Mouse (Mus musculus): ENCODE data around the gene Fry. TPM values are rescaled to one million over a fixed set of nuclear protein-coding genes. Genes with fewer than 3 reads are reported as not detected.

Fry gene
- polyA plus RNA-seq, 1 experiment = 28.4 TPM

- no peaks in the 10 kb centered on the region for H3K4me1 ChIP-seq (ENCODE audit: control insufficient read depth, insufficient read depth, low read length)
- no peak overlapping the region for H3K27ac ChIP-seq (ENCODE audit: insufficient read depth, low read length)
- H3K36me3 ChIP-seq (ENCODE audit: control insufficient read depth, insufficient read depth, low read length, poor library complexity, severe bottlenecking) = no peaks in the 10 kb centered on the region
- no peak overlapping the region for H3K9ac ChIP-seq (ENCODE audit: low read depth, poor library complexity, severe bottlenecking)
- TF ChIP-seq POLR2A (IDR thresholded peaks at IDR 0.05; ENCODE audit: insufficient read depth, low read length) (no peak), CTCF (IDR thresholded peaks at IDR 0.05; ENCODE audit: low read depth, low read length) (peak; percentile 35)
- no peaks in the 10 kb centered on the region for H3K9me3 ChIP-seq (replicated peaks; ENCODE audit: control insufficient read depth, insufficient read depth, low read length, poor library complexity, severe bottlenecking)
- no peak overlapping the region for H3K4me3 ChIP-seq (ENCODE audit: low read depth, low read length)
- H3K27me3 ChIP-seq (ENCODE audit: control insufficient read depth, insufficient read depth, low read length, poor library complexity, severe bottlenecking) = no peaks in the 10 kb centered on the region
These were observed 128.3 kb downstream of the Fry start for GRCm38 (mm10) chr5:150246737-150247136.

GRCm38 (mm10) chr5:150257764-150258163, 139.3 kb downstream of the Fry start:
- H3K4me1 ChIP-seq (ENCODE audit: control insufficient read depth, insufficient read depth, low read length) = peaks cover 2% of the 10 kb centered on the region
- no peak overlapping the region for H3K27ac ChIP-seq (ENCODE audit: insufficient read depth, low read length)
- no peak for TF ChIP-seq EP300 (IDR thresholded peaks at IDR 0.05; ENCODE audit: insufficient read depth, low read depth, low read length)
- peak; percentile 47 for TF ChIP-seq CTCF (IDR thresholded peaks at IDR 0.05; ENCODE audit: low read depth, low read length)
- H3K27me3 ChIP-seq (ENCODE audit: control insufficient read depth, insufficient read depth, low read length, poor library complexity, severe bottlenecking) = no peaks in the 10 kb centered on the region
- no peaks in the 10 kb centered on the region for H3K36me3 ChIP-seq (ENCODE audit: control insufficient read depth, insufficient read depth, low read length, poor library complexity, severe bottlenecking)
- no peaks in the 10 kb centered on the region for H3K9me3 ChIP-seq (replicated peaks; ENCODE audit: control insufficient read depth, insufficient read depth, low read length, poor library complexity, severe bottlenecking)
- H3K9ac ChIP-seq (ENCODE audit: low read depth, poor library complexity, severe bottlenecking) = no peak overlapping the region
- no peak overlapping the region for H3K4me3 ChIP-seq (ENCODE audit: low read depth, low read length)

GRCm38 (mm10) chr5:150259191-150260053, 141.0 kb downstream of the Fry start:
- H3K9ac ChIP-seq (ENCODE audit: low read depth, poor library complexity, severe bottlenecking) = peak overlapping the region; percentile 25; the same call in 1 of the 2 replicates
- H3K27ac ChIP-seq (ENCODE audit: insufficient read depth, low read length) = no peak overlapping the region
- no peak for TF ChIP-seq EP300 (IDR thresholded peaks at IDR 0.05; ENCODE audit: insufficient read depth, low read depth, low read length)
- no peak for TF ChIP-seq CTCF (IDR thresholded peaks at IDR 0.05; ENCODE audit: low read depth, low read length)
- no peak for TF ChIP-seq POLR2A (IDR thresholded peaks at IDR 0.05; ENCODE audit: insufficient read depth, low read length)
- no peaks in the 10 kb centered on the region for H3K4me1 ChIP-seq (ENCODE audit: control insufficient read depth, insufficient read depth, low read length)
- no peaks in the 10 kb centered on the region for H3K27me3 ChIP-seq (ENCODE audit: control insufficient read depth, insufficient read depth, low read length, poor library complexity, severe bottlenecking)
- no peaks in the 10 kb centered on the region for H3K9me3 ChIP-seq (replicated peaks; ENCODE audit: control insufficient read depth, insufficient read depth, low read length, poor library complexity, severe bottlenecking)
- H3K36me3 ChIP-seq (ENCODE audit: control insufficient read depth, insufficient read depth, low read length, poor library complexity, severe bottlenecking) = no peaks in the 10 kb centered on the region
- H3K4me3 ChIP-seq (ENCODE audit: low read depth, low read length) = peak overlapping the region; percentile 22

- Histone ChIP-seq H3K4me3 (ENCODE audit: low read depth, low read length) (peak overlapping the region; percentile 22; the same call in 1 of the 2 replicates), H3K27me3 (ENCODE audit: control insufficient read depth, insufficient read depth, low read length, poor library complexity, severe bottlenecking) (no peaks in the 10 kb centered on the region), H3K36me3 (ENCODE audit: control insufficient read depth, insufficient read depth, low read length, poor library complexity, severe bottlenecking) (no peaks in the 10 kb centered on the region), H3K4me1 (ENCODE audit: control insufficient read depth, insufficient read depth, low read length) (no peaks in the 10 kb centered on the region), H3K9me3 (replicated peaks; ENCODE audit: control insufficient read depth, insufficient read depth, low read length, poor library complexity, severe bottlenecking) (no peaks in the 10 kb centered on the region), H3K27ac (ENCODE audit: insufficient read depth, low read length) (no peak overlapping the region), H3K9ac (ENCODE audit: low read depth, poor library complexity, severe bottlenecking) (no peak overlapping the region)
- no peak for TF ChIP-seq CTCF (IDR thresholded peaks at IDR 0.05; ENCODE audit: low read depth, low read length)
- no peak for TF ChIP-seq POLR2A (IDR thresholded peaks at IDR 0.05; ENCODE audit: insufficient read depth, low read length)
- TF ChIP-seq EP300 (IDR thresholded peaks at IDR 0.05; ENCODE audit: insufficient read depth, low read depth, low read length) = no peak
These were observed 141.6 kb downstream of the Fry start for GRCm38 (mm10) chr5:150260054-150260386.

GRCm38 (mm10) chr5:150261361-150261760, 142.9 kb downstream of the Fry start:
- no peaks in the 10 kb centered on the region for H3K36me3 ChIP-seq (ENCODE audit: control insufficient read depth, insufficient read depth, low read length, poor library complexity, severe bottlenecking)
- H3K27ac ChIP-seq (ENCODE audit: insufficient read depth, low read length) = no peak overlapping the region
- no peak overlapping the region for H3K4me3 ChIP-seq (ENCODE audit: low read depth, low read length)
- no peaks in the 10 kb centered on the region for H3K27me3 ChIP-seq (ENCODE audit: control insufficient read depth, insufficient read depth, low read length, poor library complexity, severe bottlenecking)
- H3K4me1 ChIP-seq (ENCODE audit: control insufficient read depth, insufficient read depth, low read length) = no peaks in the 10 kb centered on the region
- no peaks in the 10 kb centered on the region for H3K9me3 ChIP-seq (replicated peaks; ENCODE audit: control insufficient read depth, insufficient read depth, low read length, poor library complexity, severe bottlenecking)
- TF ChIP-seq CTCF (IDR thresholded peaks at IDR 0.05; ENCODE audit: low read depth, low read length) (no peak), POLR2A (IDR thresholded peaks at IDR 0.05; ENCODE audit: insufficient read depth, low read length) (no peak), EP300 (IDR thresholded peaks at IDR 0.05; ENCODE audit: insufficient read depth, low read depth, low read length) (no peak)
- H3K9ac ChIP-seq (ENCODE audit: low read depth, poor library complexity, severe bottlenecking) = no peak overlapping the region

- Histone ChIP-seq H3K4me3 (ENCODE audit: low read depth, low read length) (no peak overlapping the region), H3K9ac (ENCODE audit: low read depth, poor library complexity, severe bottlenecking) (no peak overlapping the region), H3K4me1 (ENCODE audit: control insufficient read depth, insufficient read depth, low read length) (no peaks in the 10 kb centered on the region), H3K27me3 (ENCODE audit: control insufficient read depth, insufficient read depth, low read length, poor library complexity, severe bottlenecking) (no peaks in the 10 kb centered on the region), H3K27ac (ENCODE audit: insufficient read depth, low read length) (no peak overlapping the region), H3K9me3 (replicated peaks; ENCODE audit: control insufficient read depth, insufficient read depth, low read length, poor library complexity, severe bottlenecking) (no peaks in the 10 kb centered on the region), H3K36me3 (ENCODE audit: control insufficient read depth, insufficient read depth, low read length, poor library complexity, severe bottlenecking) (no peaks in the 10 kb centered on the region)
- no peak for TF ChIP-seq EP300 (IDR thresholded peaks at IDR 0.05; ENCODE audit: insufficient read depth, low read depth, low read length)
- no peak for TF ChIP-seq POLR2A (IDR thresholded peaks at IDR 0.05; ENCODE audit: insufficient read depth, low read length)
- no peak for TF ChIP-seq CTCF (IDR thresholded peaks at IDR 0.05; ENCODE audit: low read depth, low read length)
These were observed 143.7 kb downstream of the Fry start for GRCm38 (mm10) chr5:150262046-150262716.
